Mouse (Mus musculus): ENCODE results near the gene St3gal6. TPM values are rescaled to one million over a fixed set of nuclear protein-coding genes. Genes with fewer than 3 reads are reported as not detected.
A peak's percentile ranks its signal among the peaks of the same experiment; 100 is the strongest.

The St3gal6 gene
- total RNA-seq, 2 experiments from 2014 or later = 9.4 to 11.9 TPM

DNA sequence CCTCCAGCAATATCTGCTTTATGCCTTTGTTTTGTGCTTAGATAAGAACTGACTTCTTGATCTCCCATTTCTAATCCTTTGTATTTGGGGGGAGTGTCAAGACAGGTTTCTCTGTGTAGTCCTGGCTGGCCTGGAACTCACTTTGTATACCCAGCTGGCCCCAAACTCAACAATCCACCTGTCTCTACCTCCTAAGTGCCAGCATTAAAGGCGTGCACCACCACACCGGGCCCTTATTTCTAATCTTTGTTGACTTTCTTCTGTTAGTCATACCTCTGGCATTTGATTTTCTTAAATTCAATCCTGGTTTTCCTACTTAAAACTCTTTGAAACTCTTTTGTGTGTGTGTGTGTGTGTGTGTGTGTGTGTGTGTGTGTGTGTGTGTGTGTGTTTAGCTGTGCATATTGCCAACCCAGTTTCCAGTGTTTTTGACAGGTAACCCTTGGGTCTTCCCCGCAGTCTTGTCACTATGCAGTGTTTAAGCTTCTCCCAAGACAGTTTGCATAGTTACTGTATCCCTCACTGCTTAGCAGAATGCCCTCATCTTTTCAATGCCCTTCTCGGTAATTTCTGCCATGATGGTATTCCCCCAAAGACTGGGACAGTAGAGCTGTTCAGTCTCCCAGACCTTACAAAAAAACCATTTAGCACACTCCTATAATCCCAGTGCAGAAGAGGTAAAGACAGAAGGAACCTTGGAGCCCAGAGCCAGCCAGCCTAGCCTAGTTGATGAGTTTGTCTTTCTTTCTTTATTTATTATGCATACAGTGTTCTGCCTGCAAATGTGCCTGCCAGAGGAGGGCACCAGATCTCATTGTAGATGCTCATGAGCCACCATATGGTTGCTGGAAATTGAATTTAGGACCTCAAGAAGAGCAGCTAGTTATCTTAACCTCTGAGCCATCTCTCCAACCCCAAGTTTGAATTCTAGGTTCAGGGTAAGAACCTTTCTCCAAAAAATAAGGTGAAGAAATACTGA, 77.5 kb downstream of the St3gal6 start:
- ATAC-seq (ENCODE audit: poor library complexity, severe bottlenecking) = no peak

DNA sequence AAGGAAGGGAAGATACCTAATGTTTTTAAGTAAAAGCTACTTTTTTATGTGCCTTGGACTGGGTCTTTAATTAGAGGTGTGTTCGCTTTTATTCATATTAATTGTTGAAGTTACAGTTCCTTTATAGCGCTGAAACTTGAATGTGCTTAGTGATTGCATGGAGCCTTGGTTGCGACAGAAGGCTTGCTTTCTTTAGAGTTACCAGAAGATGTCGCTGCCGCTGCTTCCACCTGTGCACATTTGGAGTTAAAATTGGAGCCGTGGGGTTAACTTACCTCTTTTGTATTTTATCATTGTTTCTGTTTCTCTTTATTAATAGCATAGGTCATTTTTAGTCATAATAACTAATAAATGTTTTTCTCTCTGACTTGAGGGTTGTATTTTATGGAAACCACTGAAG, 79.3 kb downstream of the St3gal6 start:
- peak; percentile 56 for ATAC-seq (ENCODE audit: poor library complexity, severe bottlenecking)

DNA sequence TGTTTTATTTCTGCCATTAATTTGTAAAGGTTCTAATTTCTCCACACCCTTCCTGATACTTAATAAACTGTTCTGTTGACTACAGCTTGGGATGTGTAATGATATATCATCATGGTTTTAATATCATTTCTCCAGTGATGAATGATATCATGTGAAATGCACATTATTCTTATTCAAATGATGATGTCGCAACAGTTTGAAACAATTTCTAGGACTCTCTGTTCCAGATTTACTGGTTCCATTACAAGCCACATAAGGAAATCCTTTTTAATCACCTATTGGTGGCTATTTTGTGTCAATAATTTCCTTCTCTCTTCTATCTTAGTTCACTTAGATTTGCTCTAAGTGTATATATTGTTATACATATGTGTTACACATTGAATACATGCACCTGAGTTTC, 91.7 kb downstream of the St3gal6 start:
- no peak for ATAC-seq (ENCODE audit: poor library complexity, severe bottlenecking)

DNA sequence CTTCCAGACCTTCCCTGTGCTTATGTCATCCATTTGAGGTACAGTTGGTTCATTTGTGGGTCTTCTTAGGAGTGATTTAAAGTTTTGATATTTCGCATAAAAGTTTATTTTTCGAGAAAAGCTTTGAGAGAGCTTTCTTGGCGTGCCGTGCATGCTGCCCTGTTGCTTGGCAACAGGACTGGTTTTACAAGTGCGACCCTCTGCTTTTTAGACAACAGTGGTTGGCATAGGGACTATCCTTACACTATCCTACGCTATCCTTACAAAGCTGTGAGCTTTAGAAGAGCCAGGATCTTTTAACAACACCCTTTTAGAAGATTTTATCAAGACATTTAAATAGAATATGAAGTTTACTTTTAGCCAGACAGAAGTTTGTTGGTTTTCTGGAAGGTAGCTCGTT, 93.8 kb downstream of the St3gal6 start:
- no peak for ATAC-seq (ENCODE audit: poor library complexity, severe bottlenecking)

DNA sequence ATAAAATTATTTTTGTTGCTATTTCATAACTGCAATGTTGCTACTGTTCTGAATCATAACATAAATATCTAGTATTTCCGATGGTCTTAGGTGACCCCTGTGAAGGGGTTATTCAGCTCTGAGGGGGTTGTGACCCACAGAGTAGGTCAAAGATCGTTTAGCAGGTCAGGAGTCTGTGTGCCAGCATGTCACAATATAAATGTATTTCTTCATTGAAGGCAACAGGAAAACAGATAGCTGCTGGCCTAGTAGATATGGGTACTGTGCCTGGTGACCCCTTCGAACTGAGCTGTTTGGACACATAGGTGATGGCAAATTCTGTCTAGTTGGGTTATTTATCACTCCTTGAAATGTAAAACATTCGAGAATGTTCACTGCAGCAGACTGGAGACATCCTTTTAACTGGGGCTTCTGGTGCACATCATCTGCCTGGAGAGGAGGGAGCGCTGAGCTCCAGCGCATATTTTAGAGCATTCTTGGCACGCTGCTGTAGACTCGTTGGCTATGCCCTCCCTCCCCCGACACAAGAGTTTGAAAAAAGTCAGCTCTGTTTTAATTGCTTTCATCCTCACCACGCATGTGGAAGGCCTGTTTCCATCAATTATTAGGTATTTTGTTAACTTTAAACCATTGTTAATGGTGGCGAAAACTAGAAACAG, 102.2 kb downstream of the St3gal6 start:
- ATAC-seq (ENCODE audit: poor library complexity, severe bottlenecking) = no peak

Other genes with a start within 250 kb of the St3gal6 start
- gene Dcbld2, start 115.8 kb downstream of the St3gal6 start, total RNA-seq (2015) = 0.50 and 0.62 TPM in 2 replicates
- gene Dcbld2, start 115.8 kb downstream of the St3gal6 start, total RNA-seq (2017) = 0.45 and 0.59 TPM in 2 replicates
- gene Gm813, start 92.7 kb upstream of the St3gal6 start, total RNA-seq (2015) = not detected in 2 replicates
- not detected in 2 replicates for gene Gm813, start 92.7 kb upstream of the St3gal6 start, total RNA-seq (2017)
- gene E330017A01Rik, start 114.5 kb upstream of the St3gal6 start, total RNA-seq (2015) = not detected in 2 replicates
- gene E330017A01Rik, start 114.5 kb upstream of the St3gal6 start, total RNA-seq (2017) = not detected in 2 replicates
- 36.6 and 50.8 TPM in 2 replicates for gene Cpox, start 146.0 kb upstream of the St3gal6 start, total RNA-seq (2015)
- gene Cpox, start 146.0 kb upstream of the St3gal6 start, total RNA-seq (2017) = 17.7 and 25.5 TPM in 2 replicates
- gene Gpr15, start 194.8 kb upstream of the St3gal6 start, total RNA-seq (2015) = 1.8 and 3.1 TPM in 2 replicates
- gene Gpr15, start 194.8 kb upstream of the St3gal6 start, total RNA-seq (2017) = 4.2 and 6.7 TPM in 2 replicates
- 65.0 and 74.3 TPM in 2 replicates for gene Cldnd1, start 203.7 kb upstream of the St3gal6 start, total RNA-seq (2015)
- 16.9 and 25.2 TPM in 2 replicates for gene Cldnd1, start 203.7 kb upstream of the St3gal6 start, total RNA-seq (2017)
- gene Olfr172, start 238.9 kb upstream of the St3gal6 start, total RNA-seq (2015) = not detected in 2 replicates
- gene Olfr172, start 238.9 kb upstream of the St3gal6 start, total RNA-seq (2017) = not detected in 2 replicates

All from megakaryocyte, adult 5-6 weeks (primary cell).